Mouse (Mus musculus) lung, postnatal 36 days (tissue): ENCODE measurements around the gene Gpr62.

ENCODE experiments used
- DNase-seq: peaks from one replicate; pipeline ENCODE4 v3.0.0; 2022; ENCODE audit warnings: mixed read lengths

Gpr62 gene

DNA sequence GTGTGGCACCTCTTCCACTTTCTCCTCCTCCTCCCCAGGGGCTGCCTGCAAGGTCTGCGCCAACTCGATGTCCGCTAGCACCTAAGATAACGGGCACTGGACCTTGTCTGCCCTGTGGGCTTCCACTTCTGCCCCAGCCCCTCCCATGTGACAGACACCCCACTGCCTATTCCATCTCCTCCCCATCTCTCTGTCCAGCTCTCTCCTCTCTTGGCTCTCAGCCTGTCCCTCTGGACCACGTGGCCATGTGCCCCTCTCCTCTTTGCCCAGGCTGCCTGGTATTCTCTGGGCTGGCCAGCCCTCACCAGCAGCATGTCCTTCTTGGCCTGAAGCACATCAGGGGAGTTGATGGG is 8.0 kb upstream of the Gpr62 start:
- DNase-seq, result no peak

DNA sequence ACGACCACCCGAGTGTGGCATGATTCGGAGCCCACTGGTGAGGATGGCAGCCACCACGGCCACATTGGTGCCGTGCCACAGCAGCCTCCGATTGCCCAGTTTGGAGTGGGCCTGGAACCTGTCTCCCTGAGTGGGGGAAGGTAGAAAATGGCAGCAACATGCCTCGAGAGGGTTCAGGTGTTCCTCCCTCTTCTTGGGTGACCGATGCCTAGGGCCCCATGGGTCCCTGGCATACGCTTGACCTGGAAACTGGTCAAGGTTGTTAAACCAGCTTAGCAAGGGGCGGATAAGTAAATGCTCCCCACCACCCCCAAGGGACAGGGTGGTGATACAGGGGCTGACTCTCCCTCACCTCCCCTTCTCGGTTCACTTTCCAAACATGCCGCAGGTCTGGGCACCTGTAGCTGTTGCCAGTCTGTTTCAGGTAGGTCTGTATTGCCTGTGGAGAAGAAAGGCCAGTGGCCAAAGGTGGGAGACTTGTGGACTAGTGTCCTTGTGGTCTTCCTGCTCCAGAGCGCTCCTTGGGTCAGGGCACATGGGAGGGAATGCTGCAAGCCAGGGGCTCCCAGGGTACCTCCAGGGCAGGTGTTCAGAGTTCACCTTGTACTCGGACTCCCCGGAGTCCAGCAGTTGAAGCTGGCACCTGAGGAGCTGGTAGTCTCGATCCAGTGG is 7.5 kb upstream of the Gpr62 start:
- DNase-seq, result no peak

DNA sequence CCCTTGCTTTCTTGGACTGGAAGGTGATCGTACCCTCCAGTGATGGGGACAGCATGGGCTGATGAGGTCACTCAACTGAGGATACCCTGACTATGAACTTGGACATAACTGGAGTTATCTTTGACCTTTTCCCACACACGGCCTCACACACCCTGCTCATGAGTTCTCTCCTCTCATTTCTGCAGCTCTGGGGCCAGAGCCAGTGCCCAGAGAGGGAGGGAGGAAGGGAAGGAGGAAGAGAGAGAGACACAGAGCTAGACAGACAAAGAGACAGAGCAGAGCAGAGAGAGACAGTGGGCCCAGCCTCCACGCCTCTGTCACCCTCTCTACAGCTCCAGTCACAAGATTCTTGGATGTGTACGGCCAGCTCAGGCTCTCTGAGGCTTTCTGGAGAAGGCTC is 6.6 kb upstream of the Gpr62 start:
- DNase-seq, result no peak

DNA sequence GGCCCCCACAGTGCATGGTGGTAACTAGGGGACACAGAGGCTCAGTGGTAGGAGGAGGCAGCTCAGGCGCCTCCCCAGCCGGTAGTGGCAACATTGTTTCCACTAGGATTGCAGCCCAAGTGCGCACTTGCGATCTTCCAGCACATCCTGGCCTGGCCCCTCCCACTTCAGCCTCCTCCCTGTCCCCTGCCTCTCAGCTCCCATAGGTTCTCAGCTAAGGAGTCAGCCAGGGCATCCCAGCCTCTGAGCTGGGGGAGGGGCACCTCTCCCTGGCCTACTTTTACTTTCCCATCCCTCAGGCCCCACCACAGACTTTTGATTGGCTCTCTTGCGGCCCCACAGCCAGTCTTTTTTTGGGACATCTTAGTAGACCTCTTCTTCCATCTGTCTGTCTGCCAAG is 6.2 kb upstream of the Gpr62 start:
- DNase-seq, result peak; percentile 78

DNA sequence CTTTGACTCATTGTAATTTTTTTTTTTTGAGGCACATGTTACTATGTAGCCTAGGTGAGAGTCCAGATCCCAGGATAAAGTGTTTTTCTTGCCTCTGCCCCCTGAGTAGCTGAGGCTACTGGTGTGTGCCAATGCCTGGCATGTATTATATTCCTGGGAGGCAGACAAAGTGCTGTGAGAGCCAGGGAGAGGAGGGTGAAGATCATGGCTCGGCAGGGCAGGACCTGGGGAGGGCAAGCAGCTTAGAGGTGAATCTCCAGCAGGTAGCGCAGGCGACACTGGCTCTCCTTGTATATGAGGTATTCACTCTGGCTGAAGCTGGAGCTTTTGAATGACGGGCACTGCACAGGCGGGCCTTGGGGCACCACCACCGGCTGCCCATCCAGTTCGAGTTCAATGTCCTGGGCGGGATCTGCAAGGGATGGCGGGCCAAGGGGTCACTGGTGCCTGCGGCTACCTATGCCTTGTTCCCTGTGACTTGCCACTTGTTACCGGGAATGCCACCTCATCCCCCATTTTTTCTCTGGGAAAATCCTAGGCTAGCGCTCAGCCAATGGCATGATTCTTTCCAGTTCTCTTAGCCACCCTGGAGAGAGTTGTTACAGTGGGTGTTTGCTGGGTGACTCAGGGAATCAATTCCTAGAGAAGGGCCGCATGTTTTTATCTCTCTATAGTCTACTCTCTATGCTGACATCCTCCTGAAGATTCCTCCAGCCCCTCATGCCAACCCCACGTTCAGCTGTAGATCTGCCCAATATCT is 5.4 kb upstream of the Gpr62 start:
- DNase-seq, result no peak

DNA sequence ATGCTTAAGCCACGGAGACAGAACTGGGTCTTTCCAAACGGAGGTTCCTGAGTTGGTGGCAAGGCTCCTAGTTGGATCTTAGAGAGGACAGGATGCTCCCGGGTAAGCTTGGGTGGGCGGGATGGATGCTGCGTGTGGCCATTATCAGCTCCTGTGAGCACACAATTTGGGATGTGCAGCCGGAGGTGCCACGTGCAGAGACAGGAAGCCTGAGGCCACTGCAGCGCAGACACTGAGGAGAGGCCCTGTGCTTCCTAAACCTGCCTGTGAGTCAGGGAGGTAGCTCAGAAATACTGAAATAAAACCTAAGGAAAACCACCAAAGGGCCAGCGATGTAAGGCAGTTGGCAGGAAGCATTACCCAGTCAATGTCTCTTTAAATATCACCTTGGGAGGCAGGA is 4.0 kb upstream of the Gpr62 start:
- DNase-seq, result no peak

DNA sequence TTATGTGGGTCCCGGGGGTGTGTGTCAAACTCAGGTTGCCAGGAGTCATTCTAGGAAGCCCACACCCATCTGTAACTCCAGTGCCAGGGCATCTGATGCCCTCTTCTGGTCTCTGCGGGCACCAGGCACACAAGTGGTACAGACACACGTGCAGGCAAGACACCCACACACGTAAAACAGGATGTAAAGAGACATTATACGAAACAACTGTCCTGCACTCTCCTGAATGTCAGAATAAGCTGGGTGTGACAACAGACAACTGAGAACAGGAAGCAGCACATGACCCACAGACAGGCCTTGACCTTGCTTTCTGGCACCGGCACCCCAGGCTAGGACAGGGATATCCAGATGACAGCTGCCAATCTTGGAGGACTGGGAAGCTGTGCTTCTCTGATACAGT is 3.6 kb upstream of the Gpr62 start:
- no peak for DNase-seq

DNA sequence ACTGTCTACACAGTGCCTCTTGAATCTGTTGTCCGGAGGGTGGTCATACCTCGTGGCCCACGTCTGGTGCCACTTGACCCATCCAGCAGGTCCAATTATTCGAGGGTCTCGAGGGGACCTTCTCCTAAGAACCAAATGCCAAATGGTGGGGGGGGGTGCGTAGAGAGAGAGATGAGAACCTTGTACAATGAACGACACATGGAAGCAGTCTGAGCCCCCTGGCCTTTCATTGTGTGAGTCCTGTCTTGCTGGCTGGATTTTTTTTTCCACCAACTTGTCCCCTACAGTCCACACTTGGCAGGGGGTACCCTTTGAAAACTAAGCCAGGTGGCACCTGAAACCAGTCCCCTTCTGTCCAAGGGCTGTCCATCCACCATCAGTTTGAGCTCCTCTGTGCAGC is 2.0 kb upstream of the Gpr62 start:
- no peak for DNase-seq

DNA sequence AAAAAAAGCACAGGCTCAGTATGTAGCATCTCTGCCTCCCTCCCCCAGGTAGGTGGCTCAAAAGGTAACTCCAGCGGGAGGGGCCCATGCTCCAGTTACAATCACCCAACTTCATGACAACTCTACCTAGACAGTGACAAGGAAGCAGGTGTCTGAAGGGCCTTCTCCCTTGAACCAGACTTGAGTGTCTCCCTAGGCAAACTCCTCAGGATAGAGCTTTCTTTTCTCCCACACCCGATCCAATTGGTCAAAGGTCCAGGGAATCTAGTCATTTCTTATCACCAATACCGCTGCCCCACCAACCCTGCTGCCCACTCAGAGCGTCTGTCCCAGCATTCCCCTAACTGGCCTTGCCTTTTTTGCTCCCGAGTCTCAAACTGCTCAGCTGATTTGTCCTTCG is 983 bp upstream of the Gpr62 start:
- DNase-seq, result no peak

DNA sequence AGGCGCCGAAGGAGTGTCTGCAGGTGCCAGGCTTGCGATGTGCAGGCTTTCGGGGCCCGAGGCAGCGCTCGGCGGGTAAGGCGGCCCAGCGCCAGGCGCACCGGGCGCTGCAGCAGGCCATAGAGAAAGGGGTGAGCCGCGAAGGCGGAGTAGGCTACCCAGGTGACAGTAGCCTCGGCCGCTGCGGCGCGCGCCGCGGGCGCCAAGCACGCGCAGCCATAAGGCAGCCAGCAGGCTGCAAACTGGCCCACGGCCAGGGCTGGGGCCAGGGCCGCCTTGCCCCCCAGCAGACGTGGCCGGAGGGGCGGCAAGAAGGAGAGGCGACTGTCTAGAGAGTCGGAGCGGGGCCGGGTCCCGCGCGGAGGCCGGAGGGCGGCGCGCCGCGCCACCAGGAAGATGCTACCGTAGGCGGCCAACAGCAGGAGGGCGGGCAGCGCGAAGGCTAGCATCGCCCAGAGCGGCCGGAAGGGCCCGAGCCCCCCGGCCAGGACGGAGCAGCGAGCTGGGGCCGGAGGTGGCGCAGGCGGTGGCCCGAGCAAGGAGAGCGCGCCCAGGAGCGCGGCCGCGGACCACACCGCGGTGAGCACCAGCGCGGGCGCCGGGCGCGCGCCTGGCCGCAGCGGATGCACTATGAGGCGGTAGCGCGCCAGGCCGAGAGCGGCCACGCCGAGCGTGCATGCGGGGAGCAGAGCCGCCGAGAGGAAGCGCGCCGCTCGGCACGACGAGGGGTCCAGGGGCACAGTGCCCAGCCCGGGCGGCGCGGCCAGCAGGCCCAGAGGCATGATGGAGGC is 792 bp downstream of the Gpr62 start:
- DNase-seq, result peak; percentile 36

DNA sequence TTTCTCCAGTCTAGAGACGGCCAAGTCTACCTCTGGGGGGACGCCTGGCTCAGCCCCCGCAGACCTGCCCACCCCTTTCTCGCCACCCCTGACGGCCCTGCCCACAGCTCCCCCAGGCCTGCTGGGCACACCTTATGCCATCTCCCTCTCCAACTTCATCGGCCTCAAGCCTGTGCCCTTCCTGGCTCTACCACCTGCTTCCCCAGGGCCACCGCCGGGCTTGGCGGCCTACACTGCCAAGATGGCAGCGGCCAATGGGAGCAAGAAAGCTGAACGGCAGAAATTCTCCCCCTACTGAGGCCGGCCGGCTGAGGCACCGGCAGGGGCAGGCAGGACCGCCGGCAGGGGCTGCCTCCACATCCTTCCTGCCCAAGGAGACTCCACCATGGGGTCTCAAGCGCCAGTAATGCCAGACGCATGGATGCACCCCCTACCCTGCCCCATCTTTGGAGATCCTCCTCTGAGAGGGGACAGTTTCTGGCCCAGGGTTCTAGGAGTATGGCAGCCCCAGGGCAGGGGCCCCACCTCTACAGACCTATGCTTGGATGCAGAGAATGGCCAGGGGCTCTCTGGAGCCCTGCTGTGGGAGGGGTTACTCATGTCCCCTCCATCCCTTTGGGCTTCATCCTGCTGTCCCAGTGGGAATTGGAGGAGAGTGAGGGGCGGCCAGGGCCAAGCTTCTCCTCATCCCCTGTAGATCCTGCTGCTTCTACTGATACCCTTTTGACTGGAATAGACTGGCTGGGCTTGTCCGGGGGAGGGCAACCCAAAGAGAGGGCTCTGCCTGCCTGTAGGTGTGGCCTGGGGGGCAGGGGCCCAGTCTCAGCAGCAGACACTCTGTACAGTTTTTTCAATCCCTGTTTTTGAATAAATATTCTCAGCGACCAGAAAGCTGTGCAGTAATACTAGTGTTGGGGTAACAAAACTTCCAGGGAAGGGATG is 2.3 kb downstream of the Gpr62 start:
- no peak for DNase-seq

DNA sequence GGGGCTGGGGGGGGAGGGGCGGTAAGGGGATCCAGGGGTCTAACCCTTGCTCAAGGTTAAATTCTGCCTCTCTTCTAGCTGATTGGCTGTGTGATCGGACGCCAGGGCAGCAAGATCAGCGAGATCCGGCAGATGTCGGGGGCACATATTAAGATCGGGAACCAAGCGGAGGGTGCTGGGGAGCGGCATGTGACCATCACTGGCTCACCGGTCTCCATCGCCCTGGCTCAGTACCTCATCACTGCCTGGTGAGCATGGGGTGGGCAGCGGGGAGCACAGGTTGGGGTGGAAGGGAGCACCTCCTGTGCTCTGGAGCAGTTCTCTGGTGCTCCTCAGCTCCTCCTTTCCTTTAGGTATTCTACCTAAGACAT is 3.3 kb downstream of the Gpr62 start:
- no peak for DNase-seq

DNA sequence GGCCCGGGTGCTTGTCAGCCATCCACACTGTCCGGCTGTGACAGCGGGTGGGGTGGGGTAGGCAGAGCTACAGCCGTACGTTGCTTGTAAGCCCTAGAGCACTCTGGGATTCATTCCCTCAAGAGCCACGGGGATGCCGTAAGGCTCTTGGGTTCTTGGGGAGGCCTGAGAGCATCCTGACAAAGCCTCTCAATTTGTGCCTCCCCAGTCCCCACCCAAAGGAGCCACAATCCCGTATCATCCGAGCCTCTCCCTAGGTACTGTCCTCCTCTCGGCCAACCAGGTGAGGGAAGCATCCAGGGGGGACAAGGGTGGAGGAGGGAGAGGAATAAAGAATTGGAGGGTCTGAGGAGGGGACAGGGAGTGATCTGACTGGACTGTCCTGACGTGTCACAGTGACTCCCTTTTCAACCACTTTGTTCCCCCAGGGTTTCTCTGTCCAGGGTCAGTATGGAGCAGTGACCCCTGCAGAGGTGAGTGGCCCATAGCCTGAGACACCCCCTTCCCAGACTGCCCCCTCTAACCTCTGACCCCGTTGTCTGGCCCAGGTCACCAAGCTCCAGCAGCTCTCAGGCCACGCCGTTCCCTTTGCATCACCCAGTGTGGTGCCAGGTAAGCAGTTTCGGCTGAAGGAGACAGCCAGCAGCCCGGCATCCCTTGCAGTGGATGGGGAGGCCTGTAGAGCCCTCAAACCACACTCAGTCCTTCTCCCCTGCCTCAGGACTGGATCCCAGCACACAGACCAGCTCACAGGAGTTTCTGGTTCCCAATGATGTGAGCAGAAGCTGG is 3.9 kb downstream of the Gpr62 start:
- DNase-seq, result no peak

DNA sequence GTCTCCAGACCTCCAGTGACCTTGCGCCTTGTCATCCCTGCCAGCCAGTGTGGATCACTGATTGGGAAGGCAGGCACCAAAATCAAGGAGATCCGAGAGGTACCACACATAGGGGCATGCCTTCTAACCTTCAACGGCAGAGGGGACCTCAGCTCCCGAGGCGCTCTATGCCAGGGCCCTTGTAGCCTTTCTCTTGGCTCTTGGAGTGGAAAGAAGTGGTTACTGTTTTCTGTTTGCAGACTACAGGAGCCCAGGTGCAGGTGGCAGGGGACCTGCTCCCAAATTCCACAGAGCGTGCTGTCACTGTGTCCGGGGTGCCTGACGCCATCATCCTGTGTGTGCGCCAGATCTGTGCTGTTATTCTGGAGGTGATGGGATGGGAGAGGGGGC is 4.7 kb downstream of the Gpr62 start:
- no peak for DNase-seq

DNA sequence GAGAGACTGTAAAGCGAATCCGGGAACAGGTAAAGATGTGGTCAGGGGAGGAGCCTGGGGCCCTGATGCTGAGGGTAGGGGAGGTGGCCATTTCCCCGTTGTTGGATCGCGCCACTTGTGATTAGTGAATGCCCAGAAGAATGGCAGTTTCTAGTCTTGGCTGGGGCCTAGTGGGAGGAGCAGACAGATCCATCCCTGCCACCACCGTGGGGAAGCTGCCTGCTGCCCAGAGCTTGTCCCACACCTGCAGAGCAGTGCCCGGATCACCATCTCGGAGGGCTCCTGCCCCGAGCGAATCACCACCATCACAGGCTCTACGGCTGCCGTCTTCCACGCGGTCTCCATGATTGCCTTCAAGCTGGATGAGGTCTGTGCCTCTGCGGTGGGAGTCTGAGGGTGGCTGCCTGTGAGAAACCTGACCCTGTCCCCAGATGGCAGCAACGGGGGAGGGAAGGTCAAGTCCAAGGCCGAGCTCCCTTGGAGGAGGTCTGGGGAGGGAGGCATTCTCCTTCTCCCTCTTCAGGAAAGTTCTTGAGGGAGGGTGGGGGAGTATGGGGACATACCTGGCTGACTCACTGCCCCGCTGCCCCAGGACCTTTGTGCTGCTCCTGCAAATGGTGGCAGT is 5.2 kb downstream of the Gpr62 start:
- no peak for DNase-seq

DNA sequence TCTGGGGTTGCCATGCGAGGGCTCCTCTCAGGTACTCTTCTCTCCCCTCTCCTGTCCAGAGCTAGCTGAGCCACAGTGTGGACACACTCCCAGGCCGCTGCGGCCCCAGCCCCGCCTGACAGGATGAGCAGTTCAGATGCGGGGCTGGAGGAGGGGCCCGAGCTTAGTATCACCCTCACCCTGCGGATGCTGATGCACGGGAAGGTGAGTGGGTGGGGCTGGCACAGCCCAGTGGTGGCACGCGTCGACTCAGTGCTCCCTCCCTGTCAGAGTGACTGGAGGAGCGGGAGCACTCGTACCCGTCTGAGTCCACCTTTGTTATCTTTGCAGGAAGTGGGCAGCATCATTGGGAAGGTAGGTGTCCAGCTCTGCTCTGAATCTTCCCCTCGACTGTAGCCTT is 5.8 kb downstream of the Gpr62 start:
- no peak for DNase-seq

DNA sequence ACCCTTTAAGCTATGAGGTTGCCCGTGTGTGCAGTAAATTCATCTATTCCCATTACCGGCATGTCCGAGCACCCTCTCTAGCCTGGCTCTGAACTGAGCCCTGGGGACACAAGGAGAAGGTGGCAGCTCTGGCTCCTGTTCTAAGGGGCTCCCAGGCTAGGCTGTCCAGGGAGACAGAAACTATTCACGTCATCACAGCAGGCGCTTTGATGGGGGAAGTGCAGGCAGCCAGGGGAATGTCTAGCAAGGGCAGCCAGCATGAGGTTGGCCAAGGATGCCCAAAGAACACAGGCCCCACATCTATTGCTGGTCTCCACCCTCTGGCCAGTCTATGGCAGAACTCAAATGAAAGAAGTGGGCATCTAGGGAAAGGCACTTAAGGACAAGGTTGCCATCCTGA is 7.8 kb downstream of the Gpr62 start:
- DNase-seq, result no peak

DNA sequence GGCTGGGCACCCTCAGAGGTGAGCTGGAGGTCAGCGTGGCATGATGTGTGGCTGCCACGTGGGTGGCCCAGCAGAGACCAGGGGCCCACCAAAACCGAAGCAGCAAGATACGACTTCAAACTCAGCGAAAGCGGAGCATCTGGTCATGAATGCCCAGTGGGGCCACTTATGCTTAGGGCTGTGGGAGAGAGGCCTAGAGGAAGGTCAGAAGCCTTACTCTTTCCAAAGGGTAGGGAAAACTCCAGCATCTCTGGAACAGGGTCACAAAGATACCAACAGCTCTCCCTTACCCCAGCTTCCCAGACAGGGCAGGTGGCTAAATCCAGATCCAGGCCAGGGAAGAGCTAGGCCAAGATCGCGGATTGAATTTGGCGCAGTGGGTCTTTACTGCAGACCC is 8.6 kb downstream of the Gpr62 start:
- DNase-seq, result no peak

DNA sequence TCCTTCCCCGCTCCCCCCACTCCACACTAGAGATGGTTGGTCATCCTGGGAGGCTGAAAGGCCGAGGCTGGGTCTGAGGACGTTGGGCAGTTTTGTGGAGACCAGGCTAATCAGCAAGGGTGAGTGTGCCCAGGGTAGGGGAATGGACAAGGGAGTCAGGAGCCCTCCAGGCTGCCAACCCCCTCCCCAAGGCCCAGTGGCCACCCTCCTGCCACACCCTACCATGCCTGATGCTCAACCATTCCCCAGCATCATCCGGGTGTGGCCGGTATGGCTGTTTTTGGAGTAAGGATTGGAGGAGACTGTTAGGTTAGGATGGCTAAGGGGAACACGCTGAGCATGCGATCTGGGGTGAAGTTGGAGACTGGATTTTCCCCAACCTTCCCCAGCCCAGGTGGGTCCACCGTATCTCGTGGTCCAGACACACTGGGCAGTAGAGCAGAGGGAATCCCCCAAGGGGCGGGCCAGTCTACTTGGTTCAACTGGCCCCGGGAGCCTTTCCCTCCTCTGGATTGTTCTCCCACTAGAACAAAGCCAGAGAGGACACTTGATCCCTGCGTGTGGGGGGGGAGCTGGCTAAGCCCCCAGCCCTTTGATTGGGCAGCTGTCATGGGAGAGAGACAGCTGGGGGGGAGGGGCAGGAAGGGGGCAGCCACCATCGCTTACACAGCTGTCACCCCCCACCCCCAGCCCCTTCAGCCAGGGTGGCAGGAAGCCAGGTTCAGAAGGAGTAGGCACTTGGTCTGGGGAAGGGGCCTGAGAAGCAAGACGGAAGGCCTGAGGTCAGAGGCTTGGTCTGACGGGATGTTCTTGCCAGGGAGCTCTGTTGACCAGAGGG is 9.2 kb downstream of the Gpr62 start:
- DNase-seq, result no peak

DNA sequence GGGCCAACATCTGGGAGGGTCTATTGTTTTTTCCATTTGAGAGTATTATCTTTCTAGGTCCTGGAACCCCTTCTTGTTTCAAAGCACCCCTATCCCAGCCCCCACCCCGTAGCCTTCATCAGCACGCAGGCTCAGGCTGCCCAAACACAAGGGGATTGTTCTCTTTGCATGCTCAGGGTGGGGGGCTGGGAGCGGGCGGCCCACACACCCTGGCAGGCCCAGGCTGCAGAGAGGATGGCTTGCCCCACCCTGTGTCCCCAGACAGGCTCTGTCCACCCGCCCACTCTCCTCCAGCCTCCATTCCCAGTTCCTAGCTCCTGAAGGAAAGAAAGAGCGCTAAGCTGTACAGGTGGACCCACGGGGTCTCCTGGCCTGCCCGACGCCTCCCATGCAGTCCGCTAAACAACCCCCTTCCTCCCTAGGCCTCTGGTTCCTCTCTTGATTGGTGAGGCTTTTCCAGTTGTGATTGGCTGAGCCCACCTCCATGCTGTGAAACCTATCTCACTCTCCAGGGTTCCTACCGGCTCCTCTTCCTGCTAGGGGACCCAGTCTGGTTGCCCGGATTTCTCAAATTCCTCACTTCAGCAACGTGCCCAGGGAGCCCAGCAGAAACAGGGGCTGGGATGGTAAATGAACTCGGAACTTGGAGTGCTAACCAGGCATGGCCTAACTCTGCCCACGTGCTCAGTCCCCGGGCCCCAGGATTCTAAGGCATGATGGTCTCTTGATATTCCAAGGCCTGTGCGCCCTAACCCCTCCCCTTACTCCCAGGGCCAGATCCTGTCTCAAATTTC is 10.7 kb downstream of the Gpr62 start:
- DNase-seq, result no peak
